In the genomic region with DNA sequence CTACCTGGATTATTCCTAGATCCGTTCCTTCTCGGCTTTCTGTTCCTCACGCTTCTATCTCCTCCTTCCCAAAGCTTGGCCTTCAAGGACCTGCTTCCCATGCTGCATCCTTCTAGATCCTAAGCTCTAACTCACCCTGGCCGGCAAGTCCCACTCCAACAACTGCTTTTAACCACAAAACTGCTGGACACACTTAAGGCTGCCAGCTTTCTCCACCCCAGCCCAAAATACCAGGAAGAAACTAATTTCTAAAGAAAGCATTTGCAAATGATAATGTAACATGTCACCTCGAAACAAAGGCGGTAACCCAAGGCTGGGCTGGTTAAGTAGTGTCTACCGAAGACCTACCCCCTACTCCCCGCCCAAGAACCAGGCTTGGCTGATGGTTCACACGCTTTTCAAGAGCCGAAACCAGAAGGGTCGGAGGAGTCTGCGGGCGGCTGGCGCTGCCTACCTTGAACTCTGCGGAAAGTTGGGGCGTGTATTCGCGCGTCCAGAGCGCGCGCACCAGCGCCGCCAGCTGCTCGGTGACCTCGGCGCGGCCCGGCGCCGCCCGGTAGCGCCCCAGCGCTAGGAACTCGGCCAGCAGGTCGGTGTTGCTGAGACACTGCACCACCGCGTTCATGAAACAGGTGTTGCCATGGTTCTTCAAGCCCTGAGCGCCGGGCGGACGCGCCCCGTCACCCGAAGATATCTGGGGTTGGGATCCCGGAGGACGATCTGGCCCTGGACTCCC, we compare ENCODE assay signal across 7 mouse cellular contexts. TPM values are rescaled to one million over a fixed set of nuclear protein-coding genes. Genes with fewer than 3 reads are reported as not detected.
DNase-seq lines count a peak whose midpoint lies in the region; ATAC-seq and TF ChIP-seq lines count a peak whose summit lies in the region.

No protein-coding gene starts in this region.

- intact Hi-C loops in gastrocnemius, adult 2 months (cut with DNase I) = no loop called here

- WGBS in hindbrain, embryonic 15.5 days = 3% methylated on average over 47 of the region's 47 CpGs
- WGBS in limb, embryonic 12.5 days = 1% methylated on average over 47 of the region's 47 CpGs
- 2% methylated on average over 47 of the region's 47 CpGs for WGBS in midbrain, embryonic 12.5 days

- in situ Hi-C loops in Patski (cut with MboI; ENCODE audit: low pct_unique_long_range_greater_than_20kb) = loop anchor here (5.0 kb wide), 1 partner anchor 99 kb away; no protein-coding TSS in a partner anchor

- H3K27ac ChIP-seq in gastrocnemius, adult 2 months = peak overlapping the region; percentile 82
- no peak overlapping the region for H3K27ac ChIP-seq in hindbrain, embryonic 15.5 days (replicated peaks)
- H3K27ac ChIP-seq in limb, embryonic 12.5 days = no peak overlapping the region
- no peak overlapping the region for H3K27ac ChIP-seq in midbrain, embryonic 12.5 days (replicated peaks)

- ATAC-seq in Patski = peak; percentile 45
- peak; percentile 47; the same call in 1 of the 2 replicates for ATAC-seq in hindbrain, embryonic 15.5 days (ENCODE audit: low FRiP score, low read depth)
- no peak for ATAC-seq in limb, embryonic 12.5 days (ENCODE audit: insufficient number of reproducible peaks, insufficient read depth, low FRiP score, low TSS enrichment, low read depth)
- peak; percentile 30; the same call in 1 of the 2 replicates for ATAC-seq in midbrain, embryonic 12.5 days (ENCODE audit: low FRiP score, low read depth)

- H3K9me3 ChIP-seq in hindbrain, embryonic 15.5 days = no peaks in the 10 kb centered on the region
- H3K9me3 ChIP-seq in limb, embryonic 12.5 days = no peaks in the 10 kb centered on the region
- H3K9me3 ChIP-seq in midbrain, embryonic 12.5 days = no peaks in the 10 kb centered on the region

- H3K4me1 ChIP-seq in hindbrain, embryonic 15.5 days (replicated peaks) = peaks cover 18% of the 10 kb centered on the region
- H3K4me1 ChIP-seq in limb, embryonic 12.5 days (replicated peaks) = peaks cover 18% of the 10 kb centered on the region
- peaks cover 15% of the 10 kb centered on the region for H3K4me1 ChIP-seq in midbrain, embryonic 12.5 days

- DNase-seq in Patski (ENCODE audit: low read depth, low spot score) = no peak
- peak; percentile 25 for DNase-seq in brain, adult 2 months (ENCODE audit: low read depth, low spot score)
- peak; percentile 72 for DNase-seq in gastrocnemius, adult 2 months
- peak; percentile 62 for DNase-seq in testis, postnatal 10 days (ENCODE audit: low spot score)

- H3K4me2 ChIP-seq in hindbrain, embryonic 15.5 days = peak overlapping the region; percentile 100
- H3K4me2 ChIP-seq in limb, embryonic 12.5 days = peak overlapping the region; percentile 100
- peak overlapping the region; percentile 100 for H3K4me2 ChIP-seq in midbrain, embryonic 12.5 days (replicated peaks)

- CTCF ChIA-PET in Patski (lab: Charles Lee) = interaction anchor here (1.4 kb wide), 1 partner anchor 66 kb away, joined by 5 read pairs; no protein-coding TSS in a partner anchor

- peak overlapping the region; percentile 59 for H3K9ac ChIP-seq in hindbrain, embryonic 15.5 days
- H3K9ac ChIP-seq in limb, embryonic 12.5 days (replicated peaks) = peak overlapping the region; percentile 63
- peak overlapping the region; percentile 60 for H3K9ac ChIP-seq in midbrain, embryonic 12.5 days (replicated peaks)

- peak; percentile 82 for TF ChIP-seq CTCF in Patski (IDR thresholded peaks at IDR 0.05)
- peak; percentile 34; the same call in 1 of the 2 replicates for TF ChIP-seq CTCF in gastrocnemius, adult 2 months (IDR thresholded peaks at IDR 0.05)

- no peaks in the 10 kb centered on the region for H3K36me3 ChIP-seq in hindbrain, embryonic 15.5 days
- no peaks in the 10 kb centered on the region for H3K36me3 ChIP-seq in limb, embryonic 12.5 days
- no peaks in the 10 kb centered on the region for H3K36me3 ChIP-seq in midbrain, embryonic 12.5 days

- no peaks in the 10 kb centered on the region for H3K27me3 ChIP-seq in Patski
- peaks cover 25% of the 10 kb centered on the region for H3K27me3 ChIP-seq in hindbrain, embryonic 15.5 days
- H3K27me3 ChIP-seq in limb, embryonic 12.5 days = peaks cover 38% of the 10 kb centered on the region
- peaks cover 36% of the 10 kb centered on the region for H3K27me3 ChIP-seq in midbrain, embryonic 12.5 days

- H3K4me3 ChIP-seq in gastrocnemius, adult 2 months = peak overlapping the region; percentile 80
- H3K4me3 ChIP-seq in hindbrain, embryonic 15.5 days = peak overlapping the region; percentile 58
- peak overlapping the region; percentile 81 for H3K4me3 ChIP-seq in limb, embryonic 12.5 days (replicated peaks)
- peak overlapping the region; percentile 78 for H3K4me3 ChIP-seq in midbrain, embryonic 12.5 days

- POLR2A ChIA-PET in Patski (lab: Charles Lee) = interaction anchor here (1.4 to 1.6 kb wide), 3 partner anchors 11 to 94 kb away, joined by 4 to 6 read pairs (median 4); no protein-coding TSS in a partner anchor

RNA-seq across cellular contexts. Expression of gene Usp43, which starts 0.7 kb away (rescaled TPM):
- 6.6 TPM for polyA plus RNA-seq in Patski (2021)
- under 1 TPM; 0.15 to 0.25 TPM for total RNA-seq in gastrocnemius, adult 2 months (2021)
- polyA plus RNA-seq in hindbrain, embryonic 15.5 days (2015; fragmentation: Nextera tagmentation; extraction: Ambion mirVana) = 0.46 and 0.97 TPM in 2 replicates
- 0.71 and 0.78 TPM in 2 replicates for polyA plus RNA-seq in limb, embryonic 12.5 days (2016; fragmentation: Nextera tagmentation; extraction: Ambion mirVana)
- polyA plus RNA-seq in midbrain, embryonic 12.5 days (2016; fragmentation: Nextera tagmentation; extraction: Ambion mirVana) = 0.63 and 0.71 TPM in 2 replicates

RNA-seq across cellular contexts. Expression of gene Cfap52, which starts 44.2 kb away (rescaled TPM):
- 1.9 TPM for polyA plus RNA-seq in Patski (2021)
- 1 to 10 TPM; 4.3 to 4.9 TPM for total RNA-seq in gastrocnemius, adult 2 months (2021)
- polyA plus RNA-seq in hindbrain, embryonic 15.5 days (2015; fragmentation: Nextera tagmentation; extraction: Ambion mirVana) = 4.1 and 7.1 TPM in 2 replicates
- polyA plus RNA-seq in limb, embryonic 12.5 days (2016; fragmentation: Nextera tagmentation; extraction: Ambion mirVana) = 0.45 and 0.53 TPM in 2 replicates
- 0.57 and 1.2 TPM in 2 replicates for polyA plus RNA-seq in midbrain, embryonic 12.5 days (2016; fragmentation: Nextera tagmentation; extraction: Ambion mirVana)

RNA-seq across cellular contexts. Expression of gene Stx8, which starts 44.7 kb away (rescaled TPM):
- 64.8 TPM for polyA plus RNA-seq in Patski (2021)
- total RNA-seq in gastrocnemius, adult 2 months (2021) = 10 to 100 TPM; 21.0 to 25.9 TPM
- 58.0 and 59.5 TPM in 2 replicates for polyA plus RNA-seq in hindbrain, embryonic 15.5 days (2015; fragmentation: Nextera tagmentation; extraction: Ambion mirVana)
- polyA plus RNA-seq in limb, embryonic 12.5 days (2016; fragmentation: Nextera tagmentation; extraction: Ambion mirVana) = 55.0 and 57.9 TPM in 2 replicates
- 61.0 and 68.3 TPM in 2 replicates for polyA plus RNA-seq in midbrain, embryonic 12.5 days (2016; fragmentation: Nextera tagmentation; extraction: Ambion mirVana)
